21 mouse cellular contexts compared by ENCODE assay signal in the genomic region with DNA sequence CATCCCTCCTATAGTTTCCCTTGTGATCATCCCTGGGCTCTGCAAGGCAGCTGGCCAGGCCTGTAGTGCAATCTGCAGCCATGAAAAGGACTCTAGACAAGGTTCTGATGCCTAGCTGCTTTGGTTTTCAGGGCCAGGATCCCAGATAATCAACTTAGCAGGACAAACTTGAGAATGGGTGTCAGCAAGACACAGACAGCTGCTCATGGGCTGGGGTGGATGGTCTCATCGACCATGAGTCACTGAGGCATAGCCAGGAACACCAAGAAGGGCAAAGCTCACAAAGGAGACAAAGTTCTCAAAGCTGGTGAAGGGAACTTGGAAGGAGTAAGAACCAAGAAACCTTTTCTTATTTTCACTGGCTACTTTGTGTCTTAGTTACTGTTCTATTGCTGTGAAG. TPM values are rescaled to one million over a fixed set of nuclear protein-coding genes. Genes with fewer than 3 reads are reported as not detected.
DNase-seq lines count a peak whose midpoint lies in the region; ATAC-seq and TF ChIP-seq lines count a peak whose summit lies in the region.
"Had no signal": no experiment of that assay in that cellular context is flagged by ENCODE, and none has a peak within 500 bp of the region (broad histone marks: within the 10 kb centered on the region; RNA-seq: fewer than 3 reads in every experiment).

No protein-coding gene starts in this region.

- no peaks in the 10 kb centered on the region for H3K9me3 ChIP-seq in intestine, embryonic 14.5 days (ENCODE audit: control insufficient read depth, low read length)
- H3K9me3 ChIP-seq in intestine, postnatal 0 days (ENCODE audit: control insufficient read depth): no peaks in the 10 kb centered on the region
- H3K9me3 ChIP-seq in lung, embryonic 15.5 days: no peaks in the 10 kb centered on the region
- no peaks in the 10 kb centered on the region for H3K9me3 ChIP-seq in kidney, postnatal 0 days (replicated peaks; ENCODE audit: low read length)
- peaks cover 6% of the 10 kb centered on the region; the same call in 1 of the 2 replicates for H3K9me3 ChIP-seq in stomach, embryonic 16.5 days (replicated peaks; ENCODE audit: control insufficient read depth, low read length)
- H3K9me3 ChIP-seq: embryonic facial prominence, embryonic 15.5 days; liver, embryonic 15.5 days had no signal

- no peaks in the 10 kb centered on the region for H3K27me3 ChIP-seq in intestine, embryonic 14.5 days (replicated peaks; ENCODE audit: control insufficient read depth, insufficient read depth, low read length)
- H3K27me3 ChIP-seq in intestine, postnatal 0 days (replicated peaks; ENCODE audit: control insufficient read depth, insufficient read depth, low read length): no peaks in the 10 kb centered on the region
- no peaks in the 10 kb centered on the region for H3K27me3 ChIP-seq in lung, embryonic 15.5 days
- no peaks in the 10 kb centered on the region for H3K27me3 ChIP-seq in kidney, postnatal 0 days (ENCODE audit: insufficient read depth, low read length)
- H3K27me3 ChIP-seq in stomach, embryonic 16.5 days (ENCODE audit: control insufficient read depth, insufficient read depth, low read length): no peaks in the 10 kb centered on the region
- H3K27me3 ChIP-seq: embryonic facial prominence, embryonic 15.5 days; liver, embryonic 15.5 days had no signal

- no peak overlapping the region for H3K4me2 ChIP-seq in intestine, embryonic 14.5 days (ENCODE audit: low read length)
- no peak overlapping the region for H3K4me2 ChIP-seq in intestine, postnatal 0 days (replicated peaks; ENCODE audit: low read depth)
- H3K4me2 ChIP-seq in lung, embryonic 15.5 days: no peak overlapping the region
- H3K4me2 ChIP-seq in kidney, postnatal 0 days (ENCODE audit: low read length): no peak overlapping the region
- H3K4me2 ChIP-seq in stomach, embryonic 16.5 days (ENCODE audit: low read depth, low read length): no peak overlapping the region
- H3K4me2 ChIP-seq: embryonic facial prominence, embryonic 15.5 days; hindbrain, embryonic 14.5 days; liver, embryonic 15.5 days; midbrain, embryonic 11.5 days had no signal

- H3K36me3 ChIP-seq in intestine, embryonic 14.5 days (ENCODE audit: control insufficient read depth, insufficient read depth, low read length): no peaks in the 10 kb centered on the region
- H3K36me3 ChIP-seq in intestine, postnatal 0 days (ENCODE audit: control insufficient read depth, insufficient read depth): no peaks in the 10 kb centered on the region
- 0 out of 2 replicates have a peak, but pooled peaks cover 3% of the 10 kb centered on the region for H3K36me3 ChIP-seq in lung, embryonic 15.5 days
- H3K36me3 ChIP-seq in kidney, postnatal 0 days (ENCODE audit: insufficient read depth, low read length): no peaks in the 10 kb centered on the region
- H3K36me3 ChIP-seq in stomach, embryonic 16.5 days (ENCODE audit: control insufficient read depth, insufficient read depth, low read length): no peaks in the 10 kb centered on the region
- H3K36me3 ChIP-seq: embryonic facial prominence, embryonic 15.5 days had no signal

- 0 out of 2 replicates have a peak, but pooled peaks cover 4% of the 10 kb centered on the region for H3K4me1 ChIP-seq in intestine, embryonic 14.5 days (replicated peaks; ENCODE audit: control insufficient read depth, insufficient read depth, low read length)
- H3K4me1 ChIP-seq in intestine, postnatal 0 days (replicated peaks; ENCODE audit: control insufficient read depth, insufficient read depth, low read length): 0 out of 2 replicates have a peak, but pooled peaks cover 4% of the 10 kb centered on the region
- H3K4me1 ChIP-seq in lung, embryonic 15.5 days: peaks cover 9% of the 10 kb centered on the region
- peaks cover 4% of the 10 kb centered on the region for H3K4me1 ChIP-seq in kidney, postnatal 0 days (replicated peaks; ENCODE audit: insufficient read depth, low read length)
- H3K4me1 ChIP-seq in stomach, embryonic 16.5 days (ENCODE audit: control insufficient read depth, insufficient read depth, low read length): peaks cover 8% of the 10 kb centered on the region; the same call in 1 of the 2 replicates

- H3K27ac ChIP-seq in intestine, embryonic 14.5 days (ENCODE audit: low read depth): peak overlapping the region; percentile 62; the same call in 1 of the 2 replicates
- no peak overlapping the region for H3K27ac ChIP-seq in intestine, postnatal 0 days (ENCODE audit: low read depth, low read length)
- H3K27ac ChIP-seq in lung, embryonic 15.5 days: peak overlapping the region; percentile 61
- peak overlapping the region; percentile 62 for H3K27ac ChIP-seq in kidney, postnatal 0 days
- H3K27ac ChIP-seq in stomach, embryonic 16.5 days (ENCODE audit: low read length): peak overlapping the region; percentile 76
- H3K27ac ChIP-seq: embryonic facial prominence, embryonic 15.5 days; gastrocnemius, adult 2 months; hindbrain, embryonic 14.5 days; liver, embryonic 15.5 days had no signal

- H3K9ac ChIP-seq in intestine, embryonic 14.5 days (ENCODE audit: low read length): no peak overlapping the region
- no peak overlapping the region for H3K9ac ChIP-seq in intestine, postnatal 0 days (ENCODE audit: low read depth, low read length)
- H3K9ac ChIP-seq in lung, embryonic 15.5 days: no peak overlapping the region
- H3K9ac ChIP-seq in kidney, postnatal 0 days (ENCODE audit: low read depth, low read length): no peak overlapping the region
- 0 out of 2 replicates have a peak overlapping the region, but pooled peaks have one; percentile 10 for H3K9ac ChIP-seq in stomach, embryonic 16.5 days (ENCODE audit: low read length)
- H3K9ac ChIP-seq: embryonic facial prominence, embryonic 15.5 days; hindbrain, embryonic 14.5 days; liver, embryonic 15.5 days had no signal

- WGBS in intestine, embryonic 14.5 days: 76% methylated on average over 1 of the region's 1 CpGs
- 56% methylated on average over 1 of the region's 1 CpGs for WGBS in intestine, postnatal 0 days
- WGBS in lung, embryonic 15.5 days: 91% methylated on average over 1 of the region's 1 CpGs
- 70% methylated on average over 1 of the region's 1 CpGs for WGBS in kidney, postnatal 0 days
- WGBS in stomach, embryonic 16.5 days: 77% methylated on average over 1 of the region's 1 CpGs

- no peak for TF ChIP-seq CTCF in intestine, postnatal 0 days (IDR thresholded peaks at IDR 0.05; ENCODE audit: low read depth)
- no peak for TF ChIP-seq CTCF in kidney, postnatal 0 days (IDR thresholded peaks at IDR 0.05; ENCODE audit: low read depth)

- ATAC-seq in intestine, embryonic 14.5 days (replicated peaks; ENCODE audit: low FRiP score, low TSS enrichment, low read depth): no peak
- no peak for ATAC-seq in intestine, postnatal 0 days
- ATAC-seq in lung, embryonic 15.5 days (ENCODE audit: borderline replicate concordance, extremely low read depth, low FRiP score, low TSS enrichment): no peak
- ATAC-seq in kidney, postnatal 0 days (replicated peaks; ENCODE audit: low FRiP score, low read depth): no peak
- no peak for ATAC-seq in stomach, embryonic 16.5 days (ENCODE audit: insufficient read depth, low FRiP score)
- ATAC-seq: activated CD4-positive, CD25-positive, alpha-beta regulatory T cell, adult 4 months; CD4-positive, CD25-positive, alpha-beta regulatory T cell, adult 4 months had no signal

- DNase-seq in intestine, embryonic 14.5 days (ENCODE audit: low spot score): no peak
- no peak for DNase-seq in lung, postnatal 4 days
- no peak for DNase-seq in kidney, postnatal 0 days (ENCODE audit: low spot score)
- no peak for DNase-seq in right cerebral cortex, postnatal 4 days
- no peak for DNase-seq in cerebellum, postnatal 14 days
- DNase-seq: adrenal gland, postnatal 14 days; cerebellum, adult 11-12 months; cerebellum, postnatal 25 days; gastrocnemius, adult 2 months; heart, postnatal 36 days; retina, postnatal 1 day; thymus, adult 2 months had no signal

- no peak overlapping the region for H3K4me3 ChIP-seq in intestine, embryonic 14.5 days (ENCODE audit: low read depth, low read length)
- no peak overlapping the region for H3K4me3 ChIP-seq in intestine, postnatal 0 days (ENCODE audit: low read depth, low read length)
- no peak overlapping the region for H3K4me3 ChIP-seq in lung, embryonic 15.5 days
- H3K4me3 ChIP-seq in kidney, postnatal 0 days (replicated peaks; ENCODE audit: low read depth, low read length): no peak overlapping the region
- H3K4me3 ChIP-seq in stomach, embryonic 16.5 days (replicated peaks; ENCODE audit: low read length): no peak overlapping the region
- H3K4me3 ChIP-seq: embryonic facial prominence, embryonic 15.5 days; gastrocnemius, adult 2 months; liver, embryonic 15.5 days had no signal

RNA-seq across cellular contexts. Expression of gene Katnal1, which starts 2.2 kb away (rescaled TPM):
- 10.9 and 15.6 TPM in 2 replicates for polyA plus RNA-seq in intestine, embryonic 14.5 days (2014; fragmentation: Nextera tagmentation; extraction: Ambion mirVana)
- polyA plus RNA-seq in intestine, postnatal 0 days (2015; fragmentation: Nextera tagmentation; extraction: Ambion mirVana): 2.7 and 2.9 TPM in 2 replicates
- polyA plus RNA-seq in lung, embryonic 15.5 days (2015; fragmentation: Nextera tagmentation; extraction: Ambion mirVana): 11.9 and 12.5 TPM in 2 replicates
- 6.6 and 7.3 TPM in 2 replicates for polyA plus RNA-seq in kidney, postnatal 0 days (2015; fragmentation: Nextera tagmentation; extraction: Ambion mirVana)
- polyA plus RNA-seq in stomach, embryonic 16.5 days (2015; fragmentation: Nextera tagmentation; extraction: Ambion mirVana): 10.5 and 11.0 TPM in 2 replicates
